Mouse (Mus musculus) thymus, adult 2 months (tissue): ENCODE results near the gene Ccdc173. TPM values are rescaled to one million over a fixed set of nuclear protein-coding genes. Genes with fewer than 3 reads are reported as not detected.

ENCODE experiments used
- DNase-seq: peaks from one replicate; pipeline ENCODE4 v3.0.0; 2021
- H3K27ac ChIP-seq: fragments of 200-500 bp; 2 replicates; pipeline ENCODE4 v1.5.1; 2012; ENCODE audit warnings: low read length, control low read depth; ENCODE audit not compliant: control insufficient read depth, insufficient read depth
- H3K27me3 ChIP-seq: fragments of 200-500 bp; 2 replicates; pipeline ENCODE4 v1.6.1; 2012; ENCODE audit warnings: mild to moderate bottlenecking, low read length, moderate library complexity, mixed read lengths; ENCODE audit not compliant: control insufficient read depth, insufficient read depth
- H3K36me3 ChIP-seq: fragments of 200-500 bp; 2 replicates; pipeline ENCODE4 v1.6.1; 2012; ENCODE audit warnings: mild to moderate bottlenecking, low read length, moderate library complexity; ENCODE audit not compliant: control insufficient read depth, insufficient read depth
- H3K4me1 ChIP-seq: fragments of 200-500 bp; replicated peaks from 2 replicates; pipeline ENCODE4 v1.6.1; 2012; ENCODE audit warnings: low read length; ENCODE audit not compliant: control insufficient read depth, insufficient read depth
- H3K4me3 ChIP-seq: fragments of 200-500 bp; 2 replicates; pipeline ENCODE4 v1.5.1; 2012; ENCODE audit warnings: mild to moderate bottlenecking, low read length, control low read depth, moderate library complexity; ENCODE audit not compliant: control insufficient read depth, insufficient read depth
- CTCF ChIP-seq: fragments of 200-500 bp; IDR thresholded peaks from 2 replicates; pipeline ENCODE4 v1.5.1; 2012; ENCODE audit warnings: mild to moderate bottlenecking, control low read depth, low read length, moderate library complexity, borderline replicate concordance; ENCODE audit not compliant: control insufficient read depth, poor library complexity, insufficient read depth; ENCODE audit errors: extremely low read depth
- POLR2A ChIP-seq: fragments of 200-500 bp; IDR thresholded peaks from 2 replicates; pipeline ENCODE4 v1.6.1; 2012; ENCODE audit warnings: mild to moderate bottlenecking, low read length, control low read depth, moderate library complexity; ENCODE audit not compliant: control insufficient read depth, poor library complexity, insufficient read depth; ENCODE audit errors: extremely low read depth
- WGBS: fragments of 180-500 bp; shearing (Covaris S2); methylation state at CpG from one replicate; pipeline ENCODE4 v1.1.7; 2018; 5-methylcytosine and 5-hydroxymethylcytosine counted together
- polyA plus RNA-seq: library from polyadenylated mRNA; depleted of rRNA; stranded (reverse); fragments of >200 nt; gene quantifications from 2 replicates; pipeline ENCODE4 v1.2.3, GENCODE M21; 2012; rRNA removed

The Ccdc173 gene
- 0.26 and 0.43 TPM in 2 replicates for polyA plus RNA-seq

GRCm38 (mm10) chr2:69789429-69790069 is at the start of gene Ccdc173, which contains the start of gene Phospho2:
Gene Ccdc173 (minus strand): TSS chr2:69789575.
Gene Phospho2 (plus strand): TSS chr2:69789623.
- WGBS, result 2% methylated on average over 48 of the region's 48 CpGs
- no peaks in the 10 kb centered on the region; the same call in 1 of the 2 replicates for H3K36me3 ChIP-seq
- no peaks in the 10 kb centered on the region for H3K27me3 ChIP-seq
- TF ChIP-seq POLR2A, result peak; percentile 75; the same call in 1 of the 2 replicates
- 0 out of 2 replicates have a peak, but pooled peaks have one; percentile 55 for TF ChIP-seq CTCF
- peak within 1 kb of the TSS; percentile 73 for H3K4me3 ChIP-seq
- peaks cover 5% of the 10 kb centered on the region for H3K4me1 ChIP-seq
- peak; percentile 98 for DNase-seq
- no peak within 1 kb of the TSS for H3K27ac ChIP-seq

GRCm38 (mm10) chr2:69838707-69839106 is 49.3 kb upstream of the Ccdc173 start:
- H3K36me3 ChIP-seq, result no peaks in the 10 kb centered on the region
- no peaks in the 10 kb centered on the region for H3K27me3 ChIP-seq
- peaks cover 4% of the 10 kb centered on the region for H3K4me1 ChIP-seq
- TF ChIP-seq POLR2A (no peak), CTCF (no peak)
- no peak for DNase-seq
- no peak overlapping the region for H3K27ac ChIP-seq
- H3K4me3 ChIP-seq, result no peak overlapping the region

- H3K27me3 ChIP-seq, result no peaks in the 10 kb centered on the region
- H3K27ac ChIP-seq, result no peak overlapping the region
- peaks cover 4% of the 10 kb centered on the region for H3K4me1 ChIP-seq
- H3K4me3 ChIP-seq, result no peak overlapping the region
- TF ChIP-seq POLR2A (no peak), CTCF (no peak)
- no peaks in the 10 kb centered on the region for H3K36me3 ChIP-seq
- DNase-seq, result no peak
- 86% methylated on average over 3 of the region's 3 CpGs for WGBS
Measured at GRCm38 (mm10) chr2:69837996-69838395, 48.6 kb upstream of the Ccdc173 start.

- TF ChIP-seq POLR2A, result no peak
- Histone ChIP-seq H3K4me1 (peaks cover 4% of the 10 kb centered on the region), H3K4me3 (no peak overlapping the region), H3K27me3 (no peaks in the 10 kb centered on the region), H3K27ac (no peak overlapping the region), H3K36me3 (no peaks in the 10 kb centered on the region)
- DNase-seq, result no peak
- 87% methylated on average over 7 of the region's 7 CpGs for WGBS
Measured at GRCm38 (mm10) chr2:69837244-69837967, 48.0 kb upstream of the Ccdc173 start.

- DNase-seq, result no peak
- 92% methylated on average over 8 of the region's 8 CpGs for WGBS
- TF ChIP-seq CTCF (no peak), POLR2A (no peak)
- Histone ChIP-seq H3K4me3 (no peak overlapping the region), H3K4me1 (no peaks in the 10 kb centered on the region; the same call in 1 of the 2 replicates), H3K27ac (no peak overlapping the region), H3K27me3 (no peaks in the 10 kb centered on the region), H3K36me3 (no peaks in the 10 kb centered on the region)
Measured at GRCm38 (mm10) chr2:69830116-69830515, 40.7 kb upstream of the Ccdc173 start.

- no peak overlapping the region for H3K27ac ChIP-seq
- H3K4me1 ChIP-seq, result no peaks in the 10 kb centered on the region
- no peak overlapping the region for H3K4me3 ChIP-seq
- 90% methylated on average over 2 of the region's 2 CpGs for WGBS
- TF ChIP-seq CTCF, result no peak
- TF ChIP-seq POLR2A, result no peak
- no peaks in the 10 kb centered on the region for H3K27me3 ChIP-seq
- no peak for DNase-seq
- H3K36me3 ChIP-seq, result no peaks in the 10 kb centered on the region
Measured at GRCm38 (mm10) chr2:69829680-69830079, 40.3 kb upstream of the Ccdc173 start.
